Mouse (Mus musculus) adrenal gland, postnatal 14 days (tissue): Measurements from ENCODE around the gene Ing2. TPM values are rescaled to one million over a fixed set of nuclear protein-coding genes. Genes with fewer than 3 reads are reported as not detected.

ENCODE experiments used
- DNase-seq: peaks from one replicate; pipeline ENCODE4 v3.0.0; 2021; ENCODE audit warnings: mixed read lengths
- long read RNA-seq, 2 experiments: library from polyadenylated mRNA; stranded (forward); transcript quantifications; one replicate each; pipeline ENCODE4 v2.0.0; 2021
- total RNA-seq: library from RNA; stranded (reverse); gene quantifications from 2 replicates; pipeline ENCODE4 v1.2.3, GENCODE M21; 2021

The Ing2 gene
- total RNA-seq = 20.8 and 21.2 TPM in 2 replicates
- long read RNA-seq, experiment 1, transcript Ing2-201 (2 exons, 2,812 nt) = major isoform, 27 of 34 reads
- long read RNA-seq, experiment 1, partial matches to known transcripts = 0 of 34 reads
- long read RNA-seq, experiment 1, other reads (novel, unspliced or antisense) = 7 of 34 reads
- long read RNA-seq, experiment 2, transcript Ing2-201 (2 exons, 2,812 nt) = major isoform, 31 of 34 reads
- long read RNA-seq, experiment 2, partial matches to known transcripts = 0 of 34 reads
- long read RNA-seq, experiment 2, other reads (novel, unspliced or antisense) = 3 of 34 reads

- peak; percentile 100 for DNase-seq
These were observed at the start of gene Ing2 for GRCm38 (mm10) chr8:47674777-47675710. Ing2 (minus strand) TSS chr8:47675556.

GRCm38 (mm10) chr8:47721609-47722008, 46.3 kb upstream of the Ing2 start:
- no peak for DNase-seq

GRCm38 (mm10) chr8:47718641-47719040, 43.3 kb upstream of the Ing2 start:
- peak; percentile 13 for DNase-seq

GRCm38 (mm10) chr8:47713761-47714745, 38.7 kb upstream of the Ing2 start, which contains the start of gene Cdkn2aip:
Cdkn2aip (minus strand) TSS chr8:47713932.
- DNase-seq = peak; percentile 98

- DNase-seq = peak; percentile 75
These were observed 37.9 kb upstream of the Ing2 start for GRCm38 (mm10) chr8:47713171-47713663.

- DNase-seq = no peak
These were observed 32.8 kb upstream of the Ing2 start for GRCm38 (mm10) chr8:47708106-47708505.

- DNase-seq = no peak
These were observed 31.4 kb upstream of the Ing2 start for GRCm38 (mm10) chr8:47706746-47707145.

- DNase-seq = no peak
These were observed 27.0 kb upstream of the Ing2 start for GRCm38 (mm10) chr8:47702333-47702732.

GRCm38 (mm10) chr8:47697696-47698095, 22.3 kb upstream of the Ing2 start:
- DNase-seq = no peak

GRCm38 (mm10) chr8:47695431-47696105, 20.2 kb upstream of the Ing2 start:
- no peak for DNase-seq

- DNase-seq = peak; percentile 92
These were observed 17.8 kb upstream of the Ing2 start for GRCm38 (mm10) chr8:47693119-47693518.

GRCm38 (mm10) chr8:47691831-47692230, 16.5 kb upstream of the Ing2 start:
- DNase-seq = no peak

GRCm38 (mm10) chr8:47691303-47691702, 15.9 kb upstream of the Ing2 start:
- DNase-seq = no peak

- no peak for DNase-seq
These were observed 15.3 kb upstream of the Ing2 start for GRCm38 (mm10) chr8:47690674-47691078.

GRCm38 (mm10) chr8:47689704-47690326, 14.5 kb upstream of the Ing2 start:
- peak; percentile 54 for DNase-seq

- no peak for DNase-seq
These were observed 9.1 kb upstream of the Ing2 start for GRCm38 (mm10) chr8:47684441-47684840.

- no peak for DNase-seq
These were observed 8.6 kb upstream of the Ing2 start for GRCm38 (mm10) chr8:47683994-47684393.

GRCm38 (mm10) chr8:47680306-47680705, 5.0 kb upstream of the Ing2 start:
- no peak for DNase-seq

GRCm38 (mm10) chr8:47679603-47680002, 4.2 kb upstream of the Ing2 start:
- DNase-seq = no peak

GRCm38 (mm10) chr8:47676631-47677030, 1.3 kb upstream of the Ing2 start:
- DNase-seq = no peak

- peak; percentile 14 for DNase-seq
These were observed 868 bp upstream of the Ing2 start for GRCm38 (mm10) chr8:47676224-47676623.
